Mouse (Mus musculus): Measurements from ENCODE around the gene Cort. TPM values are rescaled to one million over a fixed set of nuclear protein-coding genes. Genes with fewer than 3 reads are reported as not detected.

Cort gene
- polyA plus RNA-seq, 2 experiments, result 0.26 to 0.59 TPM

DNA sequence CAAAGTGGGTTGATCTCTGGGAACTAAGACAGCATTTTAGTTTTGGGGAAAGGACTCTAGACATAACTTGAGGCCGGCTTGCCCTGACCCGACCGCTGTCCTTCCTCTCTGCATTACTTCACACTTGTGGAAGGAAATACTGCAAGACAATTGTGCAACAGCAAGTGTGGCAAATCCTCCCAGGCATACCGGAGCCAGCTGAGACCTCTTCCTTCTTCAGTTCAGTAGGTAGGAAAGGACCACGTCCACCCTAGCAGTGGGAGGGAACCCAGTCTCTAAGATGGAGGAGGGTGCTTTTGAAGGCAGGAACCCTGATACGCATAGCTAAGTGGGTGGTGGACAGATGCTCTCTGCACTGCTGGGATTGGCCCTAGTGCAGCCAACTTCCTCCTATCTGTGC, 29.1 kb upstream of the Cort start:
- no peak for ATAC-seq (ENCODE audit: low FRiP score, low read depth)
- H3K27ac ChIP-seq (replicated peaks; ENCODE audit: low read depth, low read length), result no peak overlapping the region
- no peaks in the 10 kb centered on the region for H3K4me1 ChIP-seq (ENCODE audit: control insufficient read depth, insufficient read depth, low read length)
- H3K36me3 ChIP-seq (ENCODE audit: control insufficient read depth, insufficient read depth, low read length), result peaks cover 100% of the 10 kb centered on the region
- DNase-seq (ENCODE audit: low spot score), result no peak
- H3K4me2 ChIP-seq (replicated peaks; ENCODE audit: low read depth, low read length, severe bottlenecking), result no peak overlapping the region
- H3K4me3 ChIP-seq (replicated peaks; ENCODE audit: low read length), result no peak overlapping the region
- no peak for TF ChIP-seq POLR2A (IDR thresholded peaks at IDR 0.05; ENCODE audit: borderline replicate concordance, extremely low read depth, insufficient read depth, insufficient read length)
- 94% methylated on average over 6 of the region's 6 CpGs for WGBS
- no peaks in the 10 kb centered on the region for H3K27me3 ChIP-seq (ENCODE audit: control insufficient read depth, insufficient read depth, low read length)
- H3K9me3 ChIP-seq (ENCODE audit: control insufficient read depth, low read length), result no peaks in the 10 kb centered on the region
- no peak overlapping the region for H3K9ac ChIP-seq (ENCODE audit: low read depth, low read length, severe bottlenecking)

DNA sequence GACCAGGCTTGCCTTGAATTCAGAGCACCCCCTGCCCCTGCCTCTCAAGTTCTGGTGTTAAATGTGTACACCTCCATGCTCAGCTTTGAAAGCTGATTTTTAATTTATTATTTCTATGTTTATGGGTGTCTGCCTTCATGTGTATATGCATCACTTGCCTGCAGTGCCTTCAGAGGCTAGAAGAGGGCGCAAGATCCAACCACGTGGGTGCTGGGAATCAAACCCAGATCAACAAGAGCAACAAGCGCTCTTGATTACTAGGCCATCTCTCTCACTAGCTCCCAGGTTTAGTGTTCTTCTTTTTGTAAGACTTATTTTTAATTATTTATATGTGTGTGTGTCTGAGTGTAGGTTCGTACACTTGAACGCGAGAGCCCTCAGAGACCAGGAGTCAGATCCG, 28.3 kb upstream of the Cort start:
- Histone ChIP-seq H3K27me3 (ENCODE audit: control insufficient read depth, insufficient read depth, low read length) (no peaks in the 10 kb centered on the region), H3K27ac (replicated peaks; ENCODE audit: low read depth, low read length) (no peak overlapping the region), H3K4me2 (replicated peaks; ENCODE audit: low read depth, low read length, severe bottlenecking) (no peak overlapping the region), H3K9me3 (ENCODE audit: control insufficient read depth, low read length) (no peaks in the 10 kb centered on the region), H3K4me1 (ENCODE audit: control insufficient read depth, insufficient read depth, low read length) (no peaks in the 10 kb centered on the region), H3K9ac (ENCODE audit: low read depth, low read length, severe bottlenecking) (no peak overlapping the region), H3K4me3 (replicated peaks; ENCODE audit: low read length) (no peak overlapping the region), H3K36me3 (ENCODE audit: control insufficient read depth, insufficient read depth, low read length) (peaks cover 100% of the 10 kb centered on the region)
- DNase-seq (ENCODE audit: low spot score) (no peak), ATAC-seq (ENCODE audit: low FRiP score, low read depth) (no peak)
- TF ChIP-seq POLR2A (IDR thresholded peaks at IDR 0.05; ENCODE audit: borderline replicate concordance, extremely low read depth, insufficient read depth, insufficient read length), result no peak
- WGBS, result 97% methylated on average over 7 of the region's 7 CpGs

GRCm38 (mm10) chr4:149150721-149151120, 24.2 kb upstream of the Cort start:
- no peak overlapping the region for H3K4me2 ChIP-seq (replicated peaks; ENCODE audit: low read depth, low read length, severe bottlenecking)
- H3K27me3 ChIP-seq (ENCODE audit: control insufficient read depth, insufficient read depth, low read length), result no peaks in the 10 kb centered on the region
- H3K9me3 ChIP-seq (ENCODE audit: control insufficient read depth, low read length), result no peaks in the 10 kb centered on the region
- WGBS, result 92% methylated on average over 11 of the region's 11 CpGs
- TF ChIP-seq POLR2A (IDR thresholded peaks at IDR 0.05; ENCODE audit: borderline replicate concordance, extremely low read depth, insufficient read depth, insufficient read length), result no peak
- peaks cover 62% of the 10 kb centered on the region for H3K36me3 ChIP-seq (ENCODE audit: control insufficient read depth, insufficient read depth, low read length)
- H3K4me3 ChIP-seq (replicated peaks; ENCODE audit: low read length), result no peak overlapping the region
- no peaks in the 10 kb centered on the region for H3K4me1 ChIP-seq (ENCODE audit: control insufficient read depth, insufficient read depth, low read length)
- no peak overlapping the region for H3K27ac ChIP-seq (replicated peaks; ENCODE audit: low read depth, low read length)
- no peak overlapping the region for H3K9ac ChIP-seq (ENCODE audit: low read depth, low read length, severe bottlenecking)
- DNase-seq (ENCODE audit: low spot score) (no peak), ATAC-seq (ENCODE audit: low FRiP score, low read depth) (no peak)

DNA sequence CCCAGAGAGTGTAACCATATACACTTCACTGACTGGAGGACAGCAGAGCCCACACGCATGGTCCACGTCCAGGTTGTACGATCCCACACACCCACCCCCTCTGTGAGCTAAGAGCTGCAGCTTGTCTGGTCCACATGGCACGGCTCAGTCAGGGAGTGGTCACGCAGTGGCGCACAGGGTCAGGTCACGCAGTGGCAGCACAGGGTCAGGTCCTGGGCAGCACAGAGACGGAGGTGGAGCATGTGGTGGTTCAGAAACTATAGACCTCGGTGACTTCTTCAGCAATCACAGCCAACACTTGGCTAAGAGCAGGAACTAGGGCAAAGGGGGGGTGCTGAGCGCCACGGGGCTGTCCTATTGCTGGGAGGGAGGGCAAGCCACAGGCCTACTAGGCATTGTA, 23.7 kb upstream of the Cort start:
- Histone ChIP-seq H3K36me3 (ENCODE audit: control insufficient read depth, insufficient read depth, low read length) (peaks cover 58% of the 10 kb centered on the region), H3K4me3 (replicated peaks; ENCODE audit: low read length) (no peak overlapping the region), H3K9ac (ENCODE audit: low read depth, low read length, severe bottlenecking) (no peak overlapping the region), H3K27ac (replicated peaks; ENCODE audit: low read depth, low read length) (no peak overlapping the region), H3K4me1 (ENCODE audit: control insufficient read depth, insufficient read depth, low read length) (no peaks in the 10 kb centered on the region), H3K27me3 (ENCODE audit: control insufficient read depth, insufficient read depth, low read length) (no peaks in the 10 kb centered on the region), H3K4me2 (replicated peaks; ENCODE audit: low read depth, low read length, severe bottlenecking) (no peak overlapping the region), H3K9me3 (ENCODE audit: control insufficient read depth, low read length) (no peaks in the 10 kb centered on the region)
- TF ChIP-seq POLR2A (IDR thresholded peaks at IDR 0.05; ENCODE audit: borderline replicate concordance, extremely low read depth, insufficient read depth, insufficient read length), result no peak
- WGBS, result 89% methylated on average over 11 of the region's 11 CpGs
- no peak for ATAC-seq (ENCODE audit: low FRiP score, low read depth)
- DNase-seq (ENCODE audit: low spot score), result no peak

- Histone ChIP-seq H3K36me3 (ENCODE audit: control insufficient read depth, insufficient read depth, low read length) (peaks cover 51% of the 10 kb centered on the region), H3K9me3 (ENCODE audit: control insufficient read depth, low read length) (no peaks in the 10 kb centered on the region), H3K9ac (ENCODE audit: low read depth, low read length, severe bottlenecking) (no peak overlapping the region), H3K4me3 (replicated peaks; ENCODE audit: low read length) (no peak overlapping the region), H3K4me2 (replicated peaks; ENCODE audit: low read depth, low read length, severe bottlenecking) (no peak overlapping the region), H3K27me3 (ENCODE audit: control insufficient read depth, insufficient read depth, low read length) (no peaks in the 10 kb centered on the region), H3K4me1 (ENCODE audit: control insufficient read depth, insufficient read depth, low read length) (no peaks in the 10 kb centered on the region), H3K27ac (replicated peaks; ENCODE audit: low read depth, low read length) (no peak overlapping the region; the same call in 1 of the 2 replicates)
- DNase-seq (ENCODE audit: low spot score) (no peak), ATAC-seq (ENCODE audit: low FRiP score, low read depth) (no peak)
- 81% methylated on average over 7 of the region's 7 CpGs for WGBS
- TF ChIP-seq POLR2A (IDR thresholded peaks at IDR 0.05; ENCODE audit: borderline replicate concordance, extremely low read depth, insufficient read depth, insufficient read length), result no peak
Measured at GRCm38 (mm10) chr4:149149611-149150010, 23.0 kb upstream of the Cort start.

DNA sequence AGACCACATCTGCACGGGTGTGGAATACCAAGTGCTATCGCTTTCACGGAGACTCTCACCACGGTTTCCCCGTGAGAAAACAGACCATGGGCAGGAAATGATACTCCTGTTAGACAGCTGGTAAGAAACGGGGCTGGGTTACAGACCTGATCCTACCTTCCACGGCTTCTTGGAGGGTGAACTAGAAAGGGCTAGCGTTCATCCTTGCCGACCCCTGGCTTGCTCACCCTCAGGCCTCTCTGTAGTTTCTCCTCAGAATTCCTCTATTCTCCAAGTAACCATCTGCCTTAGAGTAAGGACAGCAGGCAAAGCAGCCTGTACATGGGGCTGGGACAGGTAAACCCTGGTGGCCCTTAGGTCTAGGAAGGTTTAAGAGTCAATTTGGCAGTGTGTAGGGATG, 22.6 kb upstream of the Cort start:
- Histone ChIP-seq H3K4me3 (replicated peaks; ENCODE audit: low read length) (no peak overlapping the region), H3K4me2 (replicated peaks; ENCODE audit: low read depth, low read length, severe bottlenecking) (no peak overlapping the region), H3K36me3 (ENCODE audit: control insufficient read depth, insufficient read depth, low read length) (peaks cover 47% of the 10 kb centered on the region), H3K27me3 (ENCODE audit: control insufficient read depth, insufficient read depth, low read length) (no peaks in the 10 kb centered on the region), H3K27ac (replicated peaks; ENCODE audit: low read depth, low read length) (no peak overlapping the region), H3K9me3 (ENCODE audit: control insufficient read depth, low read length) (no peaks in the 10 kb centered on the region), H3K4me1 (ENCODE audit: control insufficient read depth, insufficient read depth, low read length) (no peaks in the 10 kb centered on the region), H3K9ac (ENCODE audit: low read depth, low read length, severe bottlenecking) (no peak overlapping the region)
- no peak for TF ChIP-seq POLR2A (IDR thresholded peaks at IDR 0.05; ENCODE audit: borderline replicate concordance, extremely low read depth, insufficient read depth, insufficient read length)
- DNase-seq (ENCODE audit: low spot score) (no peak), ATAC-seq (ENCODE audit: low FRiP score, low read depth) (no peak)
- 84% methylated on average over 9 of the region's 9 CpGs for WGBS

All from limb, embryonic 14.5 days (tissue).